Mouse (Mus musculus) layer of hippocampus, postnatal 14 days (tissue): ENCODE data around the gene Rogdi. TPM values are rescaled to one million over a fixed set of nuclear protein-coding genes. Genes with fewer than 3 reads are reported as not detected.

Experiments
- DNase-seq, 2 experiments: peaks; one replicate each; pipeline ENCODE4 v3.0.0; 2021 to 2022; ENCODE audit warnings: low spot score in 2 of 2, mixed read lengths in 1 of 2
- long read RNA-seq, 2 experiments: library from polyadenylated mRNA; stranded (forward); transcript quantifications; one replicate each; pipeline ENCODE4 v2.0.0; 2021
- total RNA-seq, 2 experiments: library from RNA; stranded (reverse); gene quantifications; 2 replicates each; pipeline ENCODE4 v1.2.3; 2021

The Rogdi gene
- total RNA-seq: 100 to 1,000 TPM; 280 to 286 TPM
- long read RNA-seq, experiment 1, transcript Rogdi-207 (11 exons, 1,355 nt): major isoform, 163 of 251 reads
- long read RNA-seq, experiment 1, partial matches to known transcripts: 14 of 251 reads
- long read RNA-seq, experiment 1, other reads (novel, unspliced or antisense): 72 of 251 reads
- long read RNA-seq, experiment 2, transcript Rogdi-207 (11 exons, 1,355 nt): major isoform, 198 of 298 reads
- long read RNA-seq, experiment 2, partial matches to known transcripts: 22 of 298 reads
- long read RNA-seq, experiment 2, other reads (novel, unspliced or antisense): 78 of 298 reads

DNA sequence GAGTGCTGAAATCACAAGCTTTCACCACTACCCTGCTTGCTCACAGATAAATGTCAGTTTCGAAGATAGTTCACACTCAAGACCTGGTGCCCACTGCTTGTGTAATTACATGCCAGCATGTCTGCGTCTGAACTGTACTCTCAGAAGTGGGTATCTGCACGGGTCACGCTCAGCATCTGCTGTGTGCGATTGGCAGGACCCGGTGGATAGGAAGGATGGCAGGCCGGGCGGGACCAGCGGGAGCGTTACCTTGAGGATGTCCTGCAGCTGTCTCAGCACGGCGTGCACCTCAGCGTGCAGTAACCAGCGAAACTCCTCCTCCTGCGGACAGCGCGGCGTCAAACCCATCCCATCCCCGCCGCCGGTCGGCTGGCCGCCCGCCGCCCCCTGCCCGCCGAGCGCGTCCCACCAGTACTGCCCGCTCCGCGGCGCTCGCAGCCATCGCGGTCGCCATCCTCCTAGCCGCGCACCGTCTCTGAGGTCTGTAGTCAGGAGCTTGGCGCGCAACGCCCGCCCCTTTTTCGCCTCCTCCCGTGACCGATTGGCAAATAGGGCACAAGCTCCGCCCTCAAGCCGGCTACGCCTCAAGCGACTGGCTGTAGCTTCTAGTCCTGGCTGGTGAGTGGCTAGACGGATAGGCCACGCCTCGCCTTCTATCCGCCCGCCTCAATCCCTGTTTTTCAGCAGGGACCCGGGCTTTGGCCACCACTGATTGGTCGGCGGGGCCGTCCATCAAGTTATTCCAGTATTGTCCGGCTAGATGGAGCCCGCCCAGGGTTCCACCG, at the start of gene Rogdi:
TSS of gene Rogdi (minus strand) at position 500 of the 785 bp plus-strand sequence.
- DNase-seq: peak; percentile 96 to 99

DNA sequence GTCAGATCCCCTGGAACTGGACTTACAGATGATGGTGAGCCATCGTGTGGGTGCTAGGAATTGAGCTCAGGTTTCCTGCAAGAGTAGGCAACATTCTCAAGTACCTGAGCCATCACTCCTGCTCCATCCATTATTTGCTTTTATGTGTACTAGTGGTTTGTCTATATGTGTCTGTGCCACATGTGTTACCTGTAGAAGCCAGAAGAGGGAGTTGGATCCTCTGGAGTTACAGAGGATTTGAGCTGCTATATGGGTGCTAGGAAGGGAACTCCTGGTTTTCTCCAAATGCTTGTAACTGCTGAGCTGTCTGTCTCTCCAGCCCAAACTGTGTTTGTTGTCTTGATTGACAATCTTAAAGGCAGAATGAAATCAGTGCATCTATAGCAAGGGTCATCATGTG, 44.8 kb upstream of the Rogdi start:
- DNase-seq: peak in 1 of 2 experiments; percentile 13

DNA sequence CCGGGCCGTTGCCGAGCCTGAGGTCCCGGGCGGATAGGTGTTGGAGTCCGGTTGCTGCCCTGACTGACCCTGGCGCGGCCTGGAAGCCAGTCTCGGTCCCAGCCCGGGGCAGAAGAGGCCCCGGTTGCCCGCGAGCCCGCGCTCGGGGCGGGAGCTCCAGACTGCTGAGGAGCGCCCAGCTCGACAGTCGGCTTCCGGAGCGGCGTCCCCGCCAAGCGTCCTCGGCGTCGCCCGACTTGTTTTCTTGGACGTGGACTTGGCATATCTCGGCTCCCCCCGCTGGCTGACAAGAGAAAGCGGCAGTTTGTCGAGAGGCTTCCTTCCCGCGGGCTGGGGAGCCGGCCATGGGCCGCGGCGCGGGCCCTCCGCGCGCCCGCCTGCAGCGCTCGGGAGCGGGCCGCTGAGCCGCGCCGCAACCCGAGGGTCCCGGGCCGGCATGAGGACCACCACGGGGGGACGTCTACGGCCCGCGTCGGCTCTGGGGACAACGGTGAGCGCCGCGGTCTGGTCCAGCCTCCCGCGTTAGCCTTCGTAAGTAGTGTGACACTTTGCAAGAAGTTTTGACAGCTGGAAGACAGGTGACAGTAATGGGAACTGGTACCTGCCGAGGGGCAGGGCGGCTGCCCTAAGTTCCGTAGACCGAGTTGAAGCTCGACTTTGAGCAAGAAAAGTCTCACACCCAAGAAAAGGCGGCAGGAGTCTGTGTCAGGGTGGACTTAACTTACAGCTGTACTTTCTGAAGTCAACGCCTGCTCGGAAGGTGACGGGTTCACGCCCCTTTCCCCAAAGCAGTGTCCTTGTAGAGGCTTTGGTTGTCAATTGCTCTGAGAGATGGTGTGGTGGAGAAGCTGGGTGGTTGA, 37.1 kb upstream of the Rogdi start:
- peak in 1 of 2 experiments; percentile 75 for DNase-seq

DNA sequence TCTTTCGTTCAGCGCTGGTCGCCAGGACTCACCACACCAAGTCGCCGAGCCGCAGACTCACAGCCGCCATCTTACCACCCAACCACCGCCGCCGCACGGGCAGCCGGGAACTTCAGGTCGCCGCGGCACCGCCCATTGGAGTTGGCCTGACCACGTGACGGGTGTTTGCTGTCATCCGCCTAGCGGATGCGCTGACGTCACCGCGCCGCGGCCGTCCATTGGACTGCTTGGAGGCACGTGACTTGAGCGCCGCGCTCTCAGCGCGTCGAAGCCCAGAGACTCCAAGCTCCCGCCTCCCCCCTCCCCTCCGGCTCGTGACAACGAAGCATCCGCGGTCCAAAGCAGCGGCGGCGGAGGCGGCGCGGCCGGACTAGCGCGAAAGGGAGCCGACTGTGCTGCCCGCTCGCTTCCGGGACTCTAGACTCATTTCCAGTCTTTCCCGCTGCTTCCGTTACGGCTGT, 36.5 kb upstream of the Rogdi start, which contains the start of the genes Glyr1 and Ubn1:
TSS of gene Glyr1 (minus strand) at position 90 of the 461 bp plus-strand sequence.
TSS of gene Ubn1 (plus strand) at position 284 of the 461 bp plus-strand sequence.
- DNase-seq: peak; percentile 98 to 99

DNA sequence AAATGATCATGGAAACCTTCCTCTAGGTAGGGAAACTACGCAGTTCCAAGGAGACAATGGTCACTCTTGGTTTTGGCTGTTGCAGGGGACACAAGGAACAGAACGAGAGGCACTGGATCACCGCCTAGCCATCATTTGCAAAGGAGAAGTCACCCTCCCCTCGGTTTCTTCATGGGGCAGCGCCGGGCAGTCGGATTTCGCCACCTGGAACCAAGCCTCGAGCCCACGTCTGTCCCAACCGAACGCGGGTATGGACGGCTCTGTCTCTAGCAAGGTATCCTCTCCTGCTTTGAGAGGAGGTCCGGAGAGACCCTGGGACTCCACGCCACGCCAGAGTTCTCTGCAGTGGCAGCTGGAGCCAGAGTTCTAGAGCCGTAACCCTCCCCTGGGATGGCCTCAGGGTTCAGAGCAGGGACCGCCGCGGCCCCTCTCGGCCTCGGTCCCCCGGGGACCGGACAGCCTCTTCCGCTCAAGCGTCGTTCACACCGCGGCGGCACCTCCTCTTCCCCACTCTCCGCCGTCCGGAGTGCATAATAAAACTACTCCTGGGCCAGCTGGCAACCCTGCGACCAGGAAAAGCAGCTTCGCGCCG, 35.9 kb upstream of the Rogdi start:
- peak in 1 of 2 experiments; percentile 8 for DNase-seq

DNA sequence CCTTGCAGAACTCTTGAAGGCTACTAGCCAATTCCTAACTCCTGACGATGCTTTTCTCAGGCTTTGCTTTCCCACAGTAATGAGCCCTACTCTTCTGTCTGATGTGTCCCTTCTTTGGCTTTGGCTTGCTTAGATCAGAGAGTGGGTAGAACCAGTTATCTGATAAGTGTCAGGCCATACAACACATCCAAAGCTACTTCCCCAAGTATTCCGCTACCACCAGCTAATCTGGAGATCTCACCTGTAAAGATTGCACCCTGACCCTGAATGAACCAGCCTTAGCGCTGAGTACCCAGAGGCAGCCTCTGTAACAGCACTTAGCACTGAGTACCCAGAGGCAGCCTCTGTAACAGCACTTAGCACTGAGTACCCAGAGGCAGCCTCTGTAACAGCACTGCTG, 32.0 kb upstream of the Rogdi start:
- DNase-seq: no peak

DNA sequence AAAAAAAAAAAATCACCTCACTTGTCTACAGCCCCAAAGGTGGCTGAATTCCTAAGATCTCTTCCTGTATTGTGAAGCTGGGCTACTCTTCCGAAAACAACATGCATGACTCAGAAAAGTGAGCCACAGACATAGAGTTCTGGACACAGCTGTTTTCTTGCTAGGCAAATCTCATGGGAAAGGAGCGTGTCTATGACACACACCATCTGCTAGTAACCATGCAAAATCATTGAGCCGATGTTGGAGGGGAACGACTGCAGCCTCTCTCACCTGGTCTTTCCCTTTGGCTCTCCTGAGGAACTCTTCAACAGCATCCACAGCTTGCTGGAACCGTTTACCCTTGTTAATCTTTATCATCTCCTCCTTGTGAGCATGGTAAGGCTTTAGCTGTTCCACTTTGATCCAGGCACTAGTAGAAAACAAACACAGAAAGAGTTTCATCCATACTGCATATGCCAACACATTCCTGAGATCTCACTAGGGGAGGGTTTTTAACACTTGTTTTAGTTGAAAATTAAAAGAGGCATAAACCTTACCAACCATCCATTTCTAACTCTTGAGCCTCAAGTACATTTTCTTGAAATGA, 23.4 kb upstream of the Rogdi start:
- DNase-seq: no peak

DNA sequence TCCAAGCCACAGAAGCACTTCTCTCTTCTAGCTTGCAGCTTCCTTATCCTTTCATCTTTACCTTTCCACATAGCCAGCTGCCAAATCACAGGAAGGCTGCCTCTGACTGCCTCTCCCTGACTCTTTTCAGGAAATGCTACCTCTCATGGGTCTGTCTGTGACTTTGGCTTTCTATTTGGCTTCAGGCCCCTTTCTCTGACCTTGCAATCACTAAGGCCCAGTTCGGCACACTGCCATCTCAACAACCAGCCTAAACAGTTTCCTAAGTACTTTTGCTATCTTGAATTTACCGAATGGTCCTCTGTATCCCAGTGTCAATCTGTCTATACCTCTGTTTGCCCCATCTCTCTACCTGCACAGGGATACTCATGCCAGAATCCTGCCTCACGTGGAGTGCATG, 22.2 kb upstream of the Rogdi start:
- no peak for DNase-seq

DNA sequence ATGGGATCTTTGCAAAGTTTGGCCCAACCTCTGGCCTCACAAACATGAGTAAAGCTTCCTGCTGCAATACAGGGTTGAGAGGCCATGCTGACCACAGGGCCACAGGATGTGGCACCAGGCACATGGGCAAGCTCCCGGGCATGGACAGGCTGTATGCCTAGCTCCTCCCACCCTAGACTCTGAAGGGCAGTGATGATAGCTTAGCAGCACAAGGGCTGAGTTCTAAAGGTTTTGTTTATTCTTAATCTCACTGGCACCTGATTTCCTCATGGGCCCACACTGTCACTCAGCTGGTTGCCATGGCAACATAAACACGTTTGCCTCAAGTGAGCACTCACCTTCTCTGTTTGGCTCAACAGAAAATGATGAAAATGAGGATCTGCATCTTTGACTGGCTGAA, 16.5 kb upstream of the Rogdi start:
- DNase-seq: no peak

DNA sequence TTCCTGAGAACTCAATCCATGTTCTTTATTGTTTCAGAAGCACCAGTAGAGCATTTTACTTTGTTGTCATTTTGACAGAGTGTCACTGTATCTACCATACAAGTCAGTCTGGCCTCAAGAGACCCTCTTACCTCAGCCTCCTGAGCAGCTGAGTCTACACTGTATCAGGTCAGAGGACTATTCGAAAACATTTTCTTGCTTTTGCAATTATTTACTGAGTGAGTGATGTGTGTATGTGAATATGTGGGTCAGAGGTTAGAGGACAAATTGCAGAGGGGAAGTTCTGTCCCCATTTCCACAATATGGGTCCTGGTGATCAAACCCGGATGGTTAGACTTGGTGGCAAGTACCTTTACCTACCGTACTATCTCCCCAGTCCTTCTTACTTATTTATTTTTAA, 10.7 kb upstream of the Rogdi start:
- no peak for DNase-seq

DNA sequence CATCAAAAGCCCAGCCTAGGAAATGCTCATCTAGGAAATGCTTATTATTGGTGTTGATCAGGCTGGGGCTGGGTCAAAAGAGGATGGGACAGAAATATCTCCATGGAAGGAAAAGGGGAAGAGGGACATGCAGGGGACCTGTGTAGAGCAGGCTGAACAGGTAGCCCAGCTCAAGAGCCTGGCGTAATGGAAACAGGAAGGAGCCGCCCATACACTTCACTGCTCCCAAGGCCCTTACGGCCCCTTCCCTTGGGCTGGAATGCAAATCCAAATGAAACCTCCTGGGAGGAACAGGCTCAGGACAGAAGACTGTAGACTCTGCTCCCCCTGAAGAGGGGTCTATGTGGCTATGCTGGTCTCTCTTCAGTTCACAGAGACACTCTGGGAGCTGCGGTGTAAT, 1.2 kb upstream of the Rogdi start:
- DNase-seq: no peak

DNA sequence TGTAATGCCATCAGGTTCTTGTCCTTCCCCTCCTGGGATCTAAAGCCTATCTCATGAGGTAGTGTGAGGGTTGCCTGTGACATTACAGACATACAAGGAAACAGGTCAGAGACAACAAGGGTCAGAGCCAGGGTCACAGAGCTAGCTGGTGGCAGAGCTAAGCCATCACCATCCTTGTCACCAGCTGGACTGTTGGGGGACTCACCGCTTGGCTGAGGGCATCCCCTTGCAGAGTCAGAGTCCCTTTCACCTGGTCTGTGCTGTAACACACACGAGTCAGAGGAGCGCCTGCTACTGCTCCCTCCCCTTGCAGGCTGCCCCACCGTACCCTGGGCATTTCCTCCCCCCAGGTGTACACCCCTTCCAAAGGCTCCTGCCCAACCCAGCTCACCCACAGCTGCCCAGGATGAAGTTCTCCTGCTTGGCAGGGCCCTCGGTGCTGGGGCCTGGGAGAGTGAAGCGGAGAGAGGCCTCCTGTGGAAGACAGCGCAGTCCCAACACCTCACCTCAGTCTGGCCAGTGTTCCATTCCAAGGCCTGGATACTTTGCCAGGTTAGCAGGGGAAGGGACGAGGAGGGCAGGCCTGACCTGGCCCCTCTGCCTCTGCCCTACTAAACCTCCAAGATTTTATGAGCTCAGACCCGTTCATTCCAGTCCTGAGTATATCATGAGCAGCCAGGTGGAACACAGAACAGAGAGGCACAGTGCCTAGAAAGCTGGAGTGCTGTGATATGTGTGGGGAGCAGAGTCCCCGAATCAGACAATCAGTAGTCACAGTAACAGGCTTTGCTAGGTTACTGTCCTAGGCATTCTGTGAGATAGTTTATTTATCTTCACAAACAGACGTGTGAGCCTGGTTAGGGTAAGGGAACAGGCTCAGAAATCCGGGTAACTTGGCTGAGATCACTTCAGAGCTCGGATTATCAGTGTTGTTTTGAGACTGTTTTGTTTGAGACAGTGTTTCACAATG, 1.0 kb downstream of the Rogdi start:
- peak; percentile 21 to 50 for DNase-seq

DNA sequence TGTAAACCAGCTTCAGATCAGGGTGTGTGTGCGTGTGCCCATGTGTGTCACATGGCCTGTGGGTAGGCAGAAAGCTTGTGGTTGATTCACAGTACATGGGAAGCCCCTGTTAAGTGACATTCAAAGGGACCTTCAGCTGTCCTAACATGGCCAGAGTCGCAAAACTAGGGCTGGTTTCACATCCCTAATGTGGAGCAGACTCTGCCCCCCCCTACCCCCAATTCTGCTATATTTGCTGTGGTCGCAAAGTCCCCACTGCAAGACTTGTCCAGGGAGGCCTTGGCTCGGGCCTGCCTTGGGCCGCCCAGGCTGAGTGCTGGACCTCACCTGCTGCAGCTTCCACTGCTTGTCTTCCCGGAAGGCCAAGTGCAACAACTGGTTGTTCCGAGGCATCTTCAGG, 2.1 kb downstream of the Rogdi start:
- DNase-seq: no peak

DNA sequence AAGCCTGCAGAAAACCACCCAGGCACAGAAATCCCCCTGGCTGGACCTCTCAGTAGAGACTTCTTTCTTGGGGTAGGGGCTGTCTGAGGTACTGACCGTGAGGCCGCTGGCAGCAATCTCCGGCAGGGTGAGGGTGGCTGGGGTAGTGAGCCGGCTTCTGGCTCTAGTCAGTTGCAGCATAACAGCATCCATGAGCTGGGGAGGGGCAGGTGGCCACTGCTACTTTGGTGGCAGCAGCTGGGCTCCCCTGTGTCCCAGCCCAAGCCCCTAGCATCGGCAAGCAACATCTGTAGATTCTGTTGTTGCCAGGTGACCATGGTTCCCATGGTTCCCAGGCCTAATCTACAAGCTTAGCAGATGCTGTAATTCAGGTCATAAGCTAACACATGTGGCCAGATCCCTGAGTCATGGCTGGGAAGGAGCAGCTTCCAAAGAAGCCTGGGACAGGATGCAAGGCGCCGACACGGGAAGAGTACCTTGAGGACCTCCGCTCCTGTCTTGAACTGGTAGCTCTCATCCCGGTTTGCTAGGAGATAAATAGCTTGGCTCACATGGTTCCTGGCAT, 2.9 kb downstream of the Rogdi start:
- no peak for DNase-seq

DNA sequence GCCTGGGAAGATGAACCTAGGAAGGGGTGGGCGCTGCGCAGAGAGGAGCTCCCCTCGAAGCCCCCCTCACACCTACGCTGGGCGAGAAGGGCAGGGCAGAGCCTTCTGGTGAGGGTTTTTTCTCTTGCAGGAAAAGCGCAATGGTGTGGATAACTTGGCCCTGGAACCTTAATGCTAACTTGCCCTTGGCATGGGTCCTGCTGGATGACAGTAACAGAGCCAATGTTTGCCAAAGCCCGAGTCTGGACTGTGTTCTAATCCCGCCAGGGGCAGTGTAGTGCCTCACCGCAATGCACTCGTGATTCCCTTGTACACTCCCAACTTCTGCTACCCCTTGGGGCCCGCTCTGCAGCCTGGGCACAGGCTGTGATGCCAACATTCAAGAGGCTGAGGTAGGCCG, 5.3 kb downstream of the Rogdi start:
- DNase-seq: no peak

DNA sequence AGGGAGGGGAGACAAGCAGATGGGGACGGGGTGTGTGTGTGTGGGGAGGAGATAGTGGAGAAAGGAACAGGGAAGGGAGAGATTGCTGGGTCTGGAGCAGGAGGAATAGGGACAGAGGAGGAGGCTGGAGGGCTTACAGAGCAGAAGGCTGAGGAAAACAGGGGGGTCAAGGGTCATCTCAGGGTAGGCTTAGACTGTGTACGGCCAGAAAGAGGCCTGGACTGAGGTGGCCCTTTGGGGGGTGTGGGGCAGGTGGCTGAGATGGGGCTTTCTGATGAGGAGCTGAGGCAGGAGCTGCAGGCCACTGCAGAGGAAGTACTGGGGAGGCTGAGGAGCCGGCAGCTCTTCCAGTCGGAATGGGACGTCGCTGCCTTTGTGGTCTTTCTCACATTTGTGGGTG, 5.9 kb downstream of the Rogdi start:
- no peak for DNase-seq

DNA sequence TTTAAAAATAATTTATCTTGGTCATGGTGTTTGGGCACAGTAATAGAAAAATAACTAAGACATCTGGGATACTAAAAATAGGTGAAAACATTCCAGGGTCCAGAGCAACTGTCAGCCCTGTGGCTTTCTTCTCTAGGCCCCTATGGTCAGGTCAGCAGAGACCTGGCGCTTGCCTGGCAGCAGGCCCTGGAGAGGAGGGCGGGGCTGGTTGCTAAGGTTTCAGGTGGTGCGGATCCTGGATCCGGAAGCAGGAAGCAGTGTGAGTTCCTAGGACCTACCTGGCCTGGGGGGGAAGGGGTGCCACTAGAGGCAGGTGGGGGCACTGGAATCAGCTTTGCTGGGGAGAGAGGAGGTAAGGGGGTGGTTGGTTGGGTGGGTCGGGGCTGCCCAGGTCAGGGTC, 6.3 kb downstream of the Rogdi start, which contains the start of gene Smim22:
TSS of gene Smim22 (plus strand) at position 222 of the 400 bp plus-strand sequence.
- DNase-seq: no peak

DNA sequence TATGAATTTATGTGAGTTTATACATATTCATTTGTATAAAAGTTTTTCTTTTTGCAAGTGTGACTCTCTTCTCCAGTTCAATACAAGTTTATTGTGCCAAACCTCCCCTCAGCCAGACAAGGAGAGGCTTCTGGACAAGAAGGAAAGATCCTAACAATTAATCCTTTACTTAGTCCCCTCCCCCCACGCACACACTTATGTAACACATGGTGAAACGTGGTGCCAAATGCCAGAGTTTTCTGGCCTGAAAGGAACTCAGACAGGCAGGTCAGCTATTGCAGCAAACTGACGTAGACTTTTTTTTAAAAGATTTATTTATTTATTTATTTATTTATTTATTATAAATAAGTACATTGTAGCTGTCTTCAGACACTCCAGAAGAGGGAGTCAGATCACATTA, 12.7 kb downstream of the Rogdi start:
- no peak for DNase-seq

DNA sequence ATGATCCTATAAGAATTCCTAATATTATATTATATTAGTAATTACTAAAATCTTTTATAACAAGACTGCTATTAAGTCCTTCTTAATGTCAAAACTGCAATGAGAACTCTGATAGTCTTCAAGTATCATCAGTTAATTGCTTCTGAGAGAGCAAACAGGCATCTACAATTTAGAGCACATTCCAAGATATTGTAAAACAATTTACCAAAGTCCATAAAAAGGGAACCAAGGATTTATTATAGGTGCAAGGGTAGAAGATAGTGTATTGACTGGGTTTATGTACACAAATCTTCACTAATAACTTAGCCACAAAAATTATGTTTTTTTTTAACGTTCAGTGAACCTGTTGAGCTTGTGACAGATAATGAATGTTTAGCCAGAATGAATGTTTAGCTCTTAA, 14.4 kb downstream of the Rogdi start:
- no peak for DNase-seq
